Mouse (Mus musculus): ENCODE results near the gene Prpf40b.

The Prpf40b gene

GRCm38 (mm10) chr15:99294287-99294686 lies 600 bp upstream of the Prpf40b start:
- no peak for DNase-seq (ENCODE audit: low spot score)

DNA sequence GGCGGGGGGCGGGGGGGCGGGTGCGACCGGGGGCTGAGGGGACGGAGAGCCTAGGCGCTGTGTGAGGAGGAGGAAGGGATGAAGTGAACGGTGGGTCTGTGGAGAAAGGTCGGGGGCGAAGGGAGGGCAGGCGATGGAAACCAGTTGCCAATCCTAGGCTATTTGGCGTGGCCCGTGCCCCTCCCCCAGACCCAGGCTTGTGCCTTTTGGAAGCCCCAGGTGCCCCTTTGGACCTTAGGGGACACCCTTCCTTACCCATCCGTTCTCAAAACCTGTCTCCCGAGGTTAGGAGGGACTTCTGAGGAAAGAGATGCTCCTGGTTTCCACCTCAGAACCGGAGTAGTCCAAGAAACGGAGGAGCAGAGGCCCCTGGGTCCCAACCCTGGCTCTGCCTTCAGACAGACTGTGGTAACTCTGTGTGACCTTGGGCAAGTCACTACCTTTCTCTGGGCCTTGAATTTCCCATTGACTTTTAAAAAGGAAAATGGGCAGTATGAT lies 646 bp downstream of the Prpf40b start, which contains the start of gene Fam186b:
Fam186b (minus strand) TSS at position 405 of the 498 bp plus-strand sequence.
- DNase-seq (ENCODE audit: low spot score), result peak; percentile 39

DNA sequence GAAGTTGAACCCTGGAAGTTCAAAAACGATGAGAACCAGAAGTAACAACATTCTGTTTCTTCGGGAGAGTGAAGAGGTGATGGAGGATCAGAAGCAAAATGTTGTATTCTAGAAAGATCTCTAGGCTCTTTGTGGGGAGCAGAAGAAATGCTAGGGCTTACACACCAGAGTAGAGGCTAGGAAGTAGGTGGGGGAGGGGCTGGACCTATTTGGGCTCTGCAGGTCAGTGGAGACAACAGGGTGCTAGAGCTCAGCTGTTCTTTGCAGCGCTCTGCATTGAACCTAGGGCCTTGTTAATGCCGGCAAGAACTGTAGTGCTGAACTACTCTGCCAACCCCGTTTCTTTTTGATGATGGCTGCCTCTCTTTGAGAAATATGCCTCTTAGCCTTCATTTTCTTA lies 1.3 kb downstream of the Prpf40b start:
- no peak for DNase-seq (ENCODE audit: low spot score)

- no peak for DNase-seq (ENCODE audit: low spot score)
Measured at GRCm38 (mm10) chr15:99307476-99307875, 12.6 kb downstream of the Prpf40b start.

DNA sequence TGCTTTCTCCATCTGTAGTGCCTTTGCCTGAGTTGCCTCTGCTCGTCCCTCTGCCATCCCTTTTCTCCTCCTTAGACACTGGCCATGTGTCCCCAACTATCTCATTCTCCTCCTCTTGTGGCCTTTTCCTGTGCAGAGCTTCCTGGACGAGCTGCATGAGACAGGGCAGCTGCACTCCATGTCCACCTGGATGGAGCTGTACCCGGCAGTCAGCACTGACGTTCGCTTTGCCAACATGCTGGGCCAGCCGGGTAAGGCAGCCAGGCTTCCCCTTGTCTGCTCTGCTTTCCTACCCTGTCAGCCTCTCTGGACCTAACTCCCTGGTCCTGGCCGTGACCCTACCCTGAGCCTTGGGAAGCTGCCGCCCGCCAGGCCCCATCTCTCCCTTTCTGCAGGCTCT lies 14.7 kb downstream of the Prpf40b start:
- DNase-seq (ENCODE audit: low spot score), result no peak

- no peak for DNase-seq (ENCODE audit: low spot score)
Measured at GRCm38 (mm10) chr15:99310617-99311016, 15.7 kb downstream of the Prpf40b start.

DNA sequence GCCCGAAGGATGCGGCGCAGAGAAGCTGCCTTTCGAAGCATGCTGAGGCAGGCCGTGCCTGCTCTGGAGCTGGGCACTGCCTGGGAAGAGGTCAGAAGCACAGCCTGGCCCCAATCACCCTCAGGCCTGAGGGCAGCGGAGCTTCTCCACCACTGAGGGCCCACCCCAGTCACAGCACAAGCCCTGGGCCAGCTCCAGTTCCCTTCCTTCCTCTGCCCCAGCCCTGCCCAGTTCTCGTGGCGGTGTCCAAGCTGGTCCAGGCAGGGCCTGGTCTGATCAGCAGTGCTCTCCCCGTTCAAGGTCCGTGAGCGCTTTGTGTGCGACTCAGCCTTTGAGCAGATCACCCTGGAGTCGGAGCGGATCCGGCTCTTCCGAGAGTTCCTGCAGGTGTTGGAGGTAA lies 20.0 kb downstream of the Prpf40b start:
- DNase-seq (ENCODE audit: low spot score), result no peak

DNA sequence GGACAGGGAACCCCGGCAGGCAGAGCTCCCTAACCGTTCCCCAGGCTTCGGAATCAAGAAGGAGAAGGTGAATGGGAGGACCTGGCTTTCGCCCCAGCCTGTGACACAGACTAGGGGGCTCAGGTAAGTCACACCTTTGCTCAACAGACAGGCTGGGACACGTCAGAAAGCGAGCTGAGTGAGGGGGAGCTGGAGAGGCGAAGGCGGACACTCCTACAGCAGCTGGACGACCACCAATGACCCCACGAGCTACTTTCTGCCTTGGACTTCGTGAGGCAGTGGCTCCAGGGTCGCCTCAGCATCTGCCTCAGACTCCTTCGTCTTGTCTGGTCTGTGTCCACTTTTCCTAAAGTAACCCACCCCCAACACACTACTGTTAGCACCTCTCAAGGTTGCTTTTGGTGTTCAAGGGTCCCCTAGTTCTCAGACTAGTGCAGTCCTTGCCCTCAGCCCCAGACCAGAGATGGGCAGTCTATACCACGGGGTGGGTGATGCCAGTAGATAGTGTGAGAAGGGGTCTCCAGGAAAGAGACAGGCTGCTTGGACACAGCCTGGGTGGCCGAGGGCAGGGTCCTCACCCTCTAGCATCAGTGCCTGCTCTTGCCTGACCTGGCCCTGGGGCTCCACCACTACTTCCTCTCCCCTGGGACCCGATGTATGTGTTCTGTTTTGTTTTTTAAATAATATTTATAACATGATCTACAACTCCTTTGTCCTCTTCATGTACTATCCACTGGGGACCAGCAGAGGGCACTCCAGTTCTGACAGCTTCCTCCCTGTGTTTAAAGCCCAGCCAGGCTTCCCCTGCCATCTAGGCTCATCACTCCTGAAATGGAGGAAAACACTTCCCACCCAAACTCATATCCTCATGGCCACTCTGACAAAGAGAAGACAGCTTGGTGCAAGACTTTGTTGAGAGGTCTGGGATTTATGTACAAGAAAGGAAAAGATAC lies 21.7 kb downstream of the Prpf40b start:
- peak; percentile 77 for DNase-seq (ENCODE audit: low spot score)

GRCm38 (mm10) chr15:99317267-99317651 lies 22.4 kb downstream of the Prpf40b start:
- DNase-seq (ENCODE audit: low spot score), result no peak

DNA sequence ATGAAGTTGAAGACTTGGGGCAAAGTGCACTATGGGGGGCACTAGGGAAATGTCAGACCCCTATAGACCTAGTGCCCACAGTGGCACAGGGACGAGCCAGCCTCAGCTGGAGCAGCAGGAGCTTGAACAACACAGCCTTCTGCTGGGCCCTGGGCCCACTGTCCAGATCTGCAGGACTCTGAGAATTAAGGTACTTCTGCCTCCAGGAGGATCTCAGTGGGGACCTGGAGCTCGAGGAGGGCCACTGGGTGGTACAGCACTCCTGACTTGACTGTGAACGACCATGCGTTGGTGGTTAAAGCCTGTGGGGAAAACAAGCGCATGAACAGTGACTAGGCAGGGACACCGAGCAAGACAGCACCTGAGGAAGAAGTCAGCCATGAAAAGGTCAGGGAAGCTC lies 23.2 kb downstream of the Prpf40b start:
- no peak for DNase-seq (ENCODE audit: low spot score)

- no peak for DNase-seq (ENCODE audit: low spot score)
Measured at GRCm38 (mm10) chr15:99318861-99319410, 24.0 kb downstream of the Prpf40b start.

DNA sequence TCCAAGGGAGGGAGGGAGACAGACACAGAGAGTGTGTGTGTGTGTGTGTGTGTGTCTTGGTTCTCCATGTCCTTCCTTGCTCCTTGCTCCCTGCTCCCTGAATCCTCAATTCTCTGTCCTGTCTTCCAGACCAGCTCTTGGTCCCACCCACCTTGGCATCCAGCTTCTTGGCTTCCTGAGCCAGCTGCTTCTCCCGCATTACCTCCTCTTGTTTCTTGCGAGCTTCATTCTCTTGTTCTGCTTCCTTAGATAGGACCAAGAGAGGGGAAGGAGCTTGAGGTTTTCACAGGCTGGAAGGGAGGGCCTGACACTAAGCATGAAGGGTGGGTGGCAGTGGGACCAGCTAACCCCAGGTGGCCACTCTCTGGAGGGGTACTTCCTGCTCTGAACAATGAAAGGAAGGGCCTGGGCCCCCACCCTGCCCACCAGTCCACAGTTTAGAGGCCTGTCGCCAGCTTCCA lies 24.6 kb downstream of the Prpf40b start:
- peak; percentile 39 for DNase-seq (ENCODE audit: low spot score)

DNA sequence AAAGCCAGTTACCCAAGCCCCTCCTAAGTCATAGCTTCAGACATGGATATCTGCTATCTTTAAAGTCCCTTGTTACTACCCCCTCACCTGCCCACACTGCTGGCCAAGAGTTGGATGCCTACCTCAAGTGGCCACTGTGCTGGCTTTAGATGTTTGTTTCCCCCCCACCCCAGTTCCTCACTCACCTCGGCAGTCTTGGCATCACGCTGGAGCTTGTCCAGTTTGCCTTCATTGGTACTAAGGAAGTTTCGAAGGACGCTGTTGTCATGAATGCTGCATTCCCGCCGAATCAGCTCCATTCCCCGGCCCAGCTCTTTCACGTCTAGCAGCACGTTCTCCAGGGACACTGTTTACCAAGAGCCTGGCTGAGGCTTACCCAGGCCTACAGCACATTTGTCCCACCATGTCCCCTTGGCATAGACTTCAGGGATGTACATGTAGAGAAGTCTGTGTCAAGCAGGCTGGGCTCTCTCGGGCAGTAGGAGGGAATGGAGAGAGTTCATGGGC lies 25.3 kb downstream of the Prpf40b start:
- no peak for DNase-seq (ENCODE audit: low spot score)

DNA sequence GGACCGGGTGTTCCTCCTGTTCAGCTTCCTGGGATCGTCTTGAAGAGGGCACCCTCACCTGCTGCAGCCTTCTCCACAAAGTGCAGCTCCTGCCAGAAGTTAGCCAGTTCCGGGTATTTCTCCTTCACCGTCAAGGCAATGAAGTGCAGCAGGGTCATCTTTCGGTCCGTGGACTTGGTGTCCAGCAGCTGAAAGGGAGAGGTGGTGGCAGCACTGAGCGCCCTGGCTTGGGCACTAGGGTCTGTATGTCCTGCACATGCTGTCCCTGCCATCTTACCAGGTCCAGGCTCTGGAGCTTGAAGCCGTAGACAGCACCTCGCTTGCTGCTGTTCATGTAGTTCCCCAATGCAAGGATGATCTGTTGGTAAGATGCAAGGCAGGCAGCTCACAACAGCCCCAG lies 26.1 kb downstream of the Prpf40b start:
- no peak for DNase-seq (ENCODE audit: low spot score)

GRCm38 (mm10) chr15:99324151-99324550 lies 29.3 kb downstream of the Prpf40b start:
- DNase-seq (ENCODE audit: low spot score), result no peak

- DNase-seq (ENCODE audit: low spot score), result no peak
Measured at GRCm38 (mm10) chr15:99325598-99325997, 30.7 kb downstream of the Prpf40b start.

DNA sequence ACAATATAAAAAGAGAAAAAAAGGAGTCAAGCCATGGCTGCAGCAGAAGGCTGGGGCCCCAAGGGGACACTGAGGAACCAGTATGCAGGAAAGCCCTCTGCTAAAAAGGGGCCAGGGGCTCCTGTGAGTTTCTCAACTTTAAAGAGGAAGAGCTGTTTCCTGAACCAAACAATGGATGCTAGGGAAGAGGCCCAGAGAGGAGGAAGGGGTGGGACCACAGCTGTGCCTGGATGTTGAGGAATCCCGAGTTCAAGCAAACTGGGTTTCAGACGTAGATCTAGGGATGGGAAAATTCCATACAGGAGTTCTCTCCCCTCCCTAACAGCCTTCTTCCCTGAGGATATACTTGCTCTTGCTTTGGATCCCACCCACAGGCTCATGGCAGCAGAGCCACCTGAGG lies 31.5 kb downstream of the Prpf40b start:
- DNase-seq (ENCODE audit: low spot score), result no peak

- no peak for DNase-seq (ENCODE audit: low spot score)
Measured at GRCm38 (mm10) chr15:99326959-99327358, 32.1 kb downstream of the Prpf40b start.

- no peak for DNase-seq (ENCODE audit: low spot score)
Measured at GRCm38 (mm10) chr15:99328011-99328410, 33.1 kb downstream of the Prpf40b start.

GRCm38 (mm10) chr15:99330324-99330723 lies 35.4 kb downstream of the Prpf40b start:
- no peak for DNase-seq (ENCODE audit: low spot score)

DNA sequence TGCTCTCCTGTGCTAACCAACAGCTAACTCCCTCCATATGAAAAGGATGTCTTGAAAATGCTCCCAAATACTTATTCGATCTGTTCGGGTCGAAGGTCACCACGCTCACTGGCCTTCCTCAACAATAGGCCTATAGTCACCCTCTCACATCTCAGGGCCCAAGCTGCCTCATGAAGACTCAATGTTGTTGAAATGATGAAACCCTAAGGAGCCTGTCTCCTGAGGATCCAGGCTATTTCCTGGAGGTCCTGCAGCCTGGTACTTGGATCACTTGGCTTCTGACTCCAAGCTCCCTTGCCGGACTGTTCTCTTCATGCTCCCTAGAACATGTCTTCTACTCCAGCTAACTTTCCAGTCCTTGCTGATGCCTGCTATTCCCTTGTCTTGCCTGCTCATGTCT lies 36.5 kb downstream of the Prpf40b start:
- no peak for DNase-seq (ENCODE audit: low spot score)

GRCm38 (mm10) chr15:99332111-99332510 lies 37.2 kb downstream of the Prpf40b start:
- no peak for DNase-seq (ENCODE audit: low spot score)

Data from urinary bladder, postnatal 14 days (tissue).